Mouse (Mus musculus): Measurements from ENCODE around the gene Kl.

The Kl gene

GRCm38 (mm10) chr5:150967925-150968324 is 15.5 kb downstream of the Kl start:
- no peak for DNase-seq

DNA sequence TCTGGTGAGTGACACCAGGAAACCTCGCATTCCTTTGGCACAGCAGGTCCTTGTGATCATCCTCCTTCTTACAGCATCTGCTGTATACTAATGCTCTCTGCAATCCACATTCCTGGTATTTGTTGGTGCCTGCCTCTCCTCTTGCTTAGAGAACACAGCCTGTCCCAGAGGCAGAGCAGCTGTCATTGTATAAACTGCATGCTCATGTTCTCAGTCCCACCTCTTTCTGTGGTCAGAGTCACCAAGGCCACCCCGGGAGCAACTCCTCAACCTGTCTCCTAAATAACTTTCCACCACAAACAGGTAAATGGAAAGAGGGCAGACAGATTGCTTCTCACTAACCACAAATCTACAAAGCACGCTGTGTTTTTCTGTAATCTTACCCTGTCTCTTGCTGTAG is 18.1 kb downstream of the Kl start:
- DNase-seq: no peak

GRCm38 (mm10) chr5:150971126-150971525 is 18.7 kb downstream of the Kl start:
- DNase-seq: no peak

DNA sequence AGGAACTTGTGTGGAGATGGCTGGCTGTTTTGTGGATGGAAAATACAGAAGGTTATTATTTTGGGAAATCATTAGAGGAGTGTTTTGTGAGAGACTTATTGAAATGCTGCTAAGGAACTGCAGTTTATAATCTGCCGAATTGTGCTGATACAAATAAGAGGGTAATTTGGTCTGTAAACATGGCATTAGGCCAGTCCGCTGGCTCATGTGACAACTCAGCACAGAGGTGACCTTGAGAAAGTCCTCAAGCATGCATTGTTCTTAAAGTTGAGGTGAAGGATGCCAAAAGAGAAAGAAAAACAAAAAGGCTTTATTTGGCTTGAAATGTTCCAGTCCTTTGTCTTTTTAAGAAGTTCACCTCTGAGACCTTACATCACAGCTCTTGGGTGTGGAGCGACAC is 21.8 kb downstream of the Kl start:
- no peak for DNase-seq

- no peak for DNase-seq
Observed at GRCm38 (mm10) chr5:150977383-150977958, 25.1 kb downstream of the Kl start.

GRCm38 (mm10) chr5:150979341-150980136 is 27.1 kb downstream of the Kl start:
- DNase-seq: no peak

- no peak for DNase-seq
Observed at GRCm38 (mm10) chr5:150982082-150982481, 29.7 kb downstream of the Kl start.

DNA sequence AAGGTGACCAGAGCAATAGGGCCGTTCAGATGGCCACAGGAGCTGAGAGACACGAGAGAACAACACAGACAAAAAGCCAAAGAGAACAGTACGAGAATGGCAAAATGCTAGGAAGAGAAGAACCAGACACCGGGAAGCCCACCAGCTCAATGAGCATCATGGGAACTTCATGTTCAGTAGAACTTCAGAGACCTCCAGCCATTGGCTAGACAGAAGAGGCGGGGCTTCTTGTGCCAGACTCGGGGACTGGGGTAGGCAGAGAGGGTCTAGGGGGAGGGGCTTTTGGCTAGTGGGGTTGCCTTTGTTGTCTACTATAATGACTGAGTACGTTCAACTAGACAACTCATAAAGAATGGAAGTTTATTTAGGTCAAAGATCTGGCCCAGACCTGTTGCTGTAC is 41.7 kb downstream of the Kl start:
- no peak for DNase-seq

GRCm38 (mm10) chr5:150996586-150996985 is 44.2 kb downstream of the Kl start:
- no peak for DNase-seq

DNA sequence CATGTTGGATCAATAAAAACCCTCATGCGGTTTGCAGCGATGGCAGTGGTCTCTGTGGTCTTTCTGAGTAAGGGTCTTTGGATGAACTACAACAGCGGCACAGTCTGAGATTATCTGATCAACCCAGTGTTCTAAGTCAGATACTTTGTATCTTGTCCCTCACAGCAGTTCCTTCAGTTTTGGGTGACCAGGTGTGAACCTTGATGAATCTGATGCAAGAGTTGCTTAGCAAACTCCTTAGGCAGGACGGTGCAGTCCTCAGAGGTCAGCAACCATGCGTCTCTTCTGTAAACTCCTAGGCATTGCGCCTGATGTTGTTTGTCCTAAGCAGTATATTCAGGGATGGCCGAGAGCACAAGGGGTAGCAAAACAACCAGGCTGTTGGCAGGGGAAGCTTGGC is 48.7 kb downstream of the Kl start:
- no peak for DNase-seq

DNA sequence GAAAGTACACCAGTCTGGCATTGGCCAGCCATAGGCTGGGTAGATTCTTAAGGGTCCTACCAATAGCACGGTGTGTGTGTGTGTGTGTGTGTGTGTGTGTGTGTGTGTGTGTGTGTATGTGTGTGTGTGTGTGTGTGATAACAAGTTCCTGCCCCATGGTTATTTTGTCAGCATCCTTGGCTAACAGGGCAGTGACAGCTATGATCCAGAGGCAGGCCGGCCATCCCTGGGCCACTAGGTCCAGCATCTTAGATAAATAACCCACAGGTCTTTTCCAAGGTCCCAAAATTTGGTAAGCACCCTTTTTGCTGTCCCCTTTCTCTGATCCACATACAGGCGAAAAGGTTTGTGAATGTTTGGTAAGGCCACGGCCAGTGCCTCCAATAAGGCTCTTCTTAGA is 49.6 kb downstream of the Kl start:
- DNase-seq: no peak

DNA sequence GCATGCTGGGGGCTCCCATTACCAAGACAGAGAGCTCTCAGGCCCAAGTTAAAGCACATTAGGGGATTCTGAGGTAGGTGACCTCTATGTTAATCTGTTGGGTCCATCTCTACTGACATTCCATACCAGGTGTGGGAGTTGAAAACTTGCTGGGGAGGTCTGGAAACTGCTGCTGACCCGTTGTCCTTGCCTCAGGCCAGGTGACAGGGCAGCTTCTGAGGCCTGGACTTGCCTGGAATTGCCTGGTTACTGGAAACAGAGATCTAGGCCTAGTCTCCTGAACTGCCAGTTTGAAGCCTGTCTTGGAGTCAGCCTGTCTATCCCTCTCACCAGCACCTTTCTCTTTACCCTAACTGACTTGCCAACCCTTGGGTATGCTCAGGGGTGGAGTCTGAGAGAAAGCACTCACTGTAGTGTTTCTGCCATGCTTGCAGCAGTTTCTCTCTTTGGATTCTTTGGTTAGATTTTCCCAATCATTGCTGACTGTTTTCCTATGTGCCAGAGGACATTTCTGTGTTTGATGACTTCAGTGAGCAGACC is 51.9 kb downstream of the Kl start:
- no peak for DNase-seq

- DNase-seq: no peak
Observed at GRCm38 (mm10) chr5:151018450-151018849, 66.0 kb downstream of the Kl start.

GRCm38 (mm10) chr5:151018959-151019358 is 66.6 kb downstream of the Kl start:
- no peak for DNase-seq

DNA sequence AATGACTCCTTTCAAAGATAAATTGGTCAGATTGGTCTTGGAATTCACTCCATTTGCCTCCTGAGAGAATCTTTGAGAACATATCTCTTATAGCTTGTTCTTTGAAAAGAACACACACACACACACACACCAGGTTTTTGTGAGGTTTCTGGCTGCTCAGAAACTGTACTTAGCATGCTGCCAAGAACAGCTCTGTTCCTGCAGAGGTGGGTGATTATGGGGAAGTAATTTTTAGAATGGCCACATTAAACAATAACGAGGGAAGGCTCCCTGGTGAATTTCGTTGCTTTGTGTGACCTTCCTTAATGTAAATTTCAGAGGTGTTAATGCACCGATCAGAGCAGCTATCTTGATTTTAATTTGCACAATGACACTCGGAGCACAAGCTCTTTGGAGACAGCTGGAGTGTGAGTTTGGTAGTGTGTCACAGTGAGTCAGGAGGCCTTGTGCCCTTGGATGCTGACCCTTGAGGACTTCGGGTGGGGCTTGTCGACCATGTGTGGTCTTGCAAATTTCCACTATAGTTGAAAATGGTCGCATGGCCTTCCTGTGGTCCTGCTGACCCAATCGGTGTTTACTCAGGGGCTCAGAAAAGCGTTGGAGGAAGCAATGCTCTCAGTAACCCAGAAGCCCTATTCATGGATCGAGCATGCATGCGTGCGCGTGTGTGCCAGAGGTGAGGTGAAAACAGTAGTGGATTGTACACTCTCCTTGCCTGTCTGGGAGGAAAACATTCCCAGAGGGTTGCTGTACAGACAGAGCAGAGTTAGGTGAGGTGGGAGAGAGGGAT is 67.8 kb downstream of the Kl start:
- DNase-seq: no peak

GRCm38 (mm10) chr5:151020831-151021230 is 68.4 kb downstream of the Kl start:
- DNase-seq: no peak

- DNase-seq: no peak
Observed at GRCm38 (mm10) chr5:151022026-151022425, 69.6 kb downstream of the Kl start.

- no peak for DNase-seq
Observed at GRCm38 (mm10) chr5:151022939-151023338, 70.5 kb downstream of the Kl start.

GRCm38 (mm10) chr5:151023461-151023860 is 71.1 kb downstream of the Kl start:
- peak; percentile 78 to 82 for DNase-seq

DNA sequence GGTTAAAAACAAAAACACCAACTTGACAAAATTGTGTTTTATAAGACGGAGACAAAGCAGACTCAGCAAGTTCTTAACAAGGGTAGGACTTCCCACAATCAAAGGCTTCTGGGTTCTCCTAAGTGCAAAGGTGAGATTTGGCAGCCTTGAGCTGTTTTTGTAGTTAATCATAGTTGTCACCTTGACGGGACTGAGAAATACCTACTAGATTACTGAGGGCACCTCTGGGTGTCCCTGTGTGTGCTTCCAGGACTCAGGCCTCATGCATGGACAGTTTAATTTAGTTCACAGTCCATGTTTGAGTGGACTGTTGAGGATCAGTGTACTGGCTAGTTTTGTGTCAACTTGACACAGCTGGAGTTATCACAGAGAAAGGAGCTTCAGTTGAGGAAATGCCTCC is 72.1 kb downstream of the Kl start:
- DNase-seq: no peak

DNA sequence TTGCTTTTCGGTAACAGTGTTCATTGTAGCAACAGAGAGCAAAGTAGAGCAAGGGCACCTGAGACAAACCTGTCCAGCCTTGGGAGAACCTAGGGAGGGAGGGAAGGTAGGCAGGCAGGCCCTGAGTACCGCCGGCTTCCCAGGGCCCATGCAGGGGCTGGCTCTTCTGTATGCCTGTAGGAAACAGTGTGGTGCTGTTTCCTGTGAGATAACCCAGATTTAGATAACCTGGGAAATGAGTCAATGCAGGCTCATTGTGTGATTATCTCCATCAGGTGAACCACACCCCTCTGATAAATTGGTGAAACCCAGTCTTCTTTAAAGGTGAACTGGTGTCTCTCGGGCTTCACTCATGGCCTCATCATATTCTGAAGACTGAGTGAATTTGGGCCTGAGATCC is 73.7 kb downstream of the Kl start:
- no peak for DNase-seq

- DNase-seq: peak; percentile 51 to 61
Observed at GRCm38 (mm10) chr5:151027171-151027570, 74.8 kb downstream of the Kl start.

DNA sequence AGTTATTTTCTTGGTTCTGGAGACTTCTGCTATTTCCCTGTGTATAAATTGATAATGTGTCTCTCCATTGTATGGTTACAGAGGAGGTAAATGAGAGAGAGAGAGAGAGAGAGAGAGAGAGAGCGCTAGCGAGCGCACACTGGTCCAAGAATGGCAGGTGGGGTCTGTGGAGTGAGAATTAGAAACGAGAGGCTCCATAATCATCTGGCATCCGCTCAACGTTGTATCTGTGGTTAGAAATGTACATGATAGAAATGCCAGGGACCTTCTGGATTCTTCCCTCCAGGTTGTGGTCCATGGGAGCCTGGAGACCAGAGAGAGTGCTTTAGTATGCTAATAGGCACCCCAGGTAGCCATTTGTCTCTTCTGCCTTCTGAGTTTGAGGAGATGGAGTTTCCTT is 76.5 kb downstream of the Kl start:
- no peak for DNase-seq

Data from cerebellum, postnatal 25 days (tissue).